Mouse (Mus musculus) G1E (cell line): ENCODE measurements around the gene Slc3a2.

Source experiments
- CTCF ChIP-seq: IDR thresholded peaks from 2 replicates; pipeline ENCODE4 v1.5.1; 2012; ENCODE audit warnings: low read depth, low read length, inconsistent platforms, mixed read lengths
- GATA1 ChIP-seq: IDR thresholded peaks from 2 replicates; pipeline ENCODE4 v1.6.1; 2012; ENCODE audit warnings: borderline replicate concordance, low read length, inconsistent platforms, mixed read lengths
- POLR2AphosphoS5 ChIP-seq: IDR thresholded peaks from 2 replicates; pipeline ENCODE4 v1.6.1; 2012; ENCODE audit warnings: low read depth, low read length, inconsistent platforms; ENCODE audit not compliant: insufficient replicate concordance
- TAL1 ChIP-seq: conservative IDR thresholded peaks from 2 replicates; pipeline ENCODE4 v1.6.1; 2012; ENCODE audit warnings: low read depth, low read length, inconsistent platforms, mixed read lengths

GRCm38 (mm10) chr19:8755652-8756051, 32.5 kb upstream of the Slc3a2 start:
- TF ChIP-seq POLR2AphosphoS5 (no peak), CTCF (no peak), GATA1 (no peak), TAL1 (no peak)
